Mouse (Mus musculus) left cerebral cortex, adult 9 months (tissue): ENCODE results near the gene Ripply3.

ENCODE experiments used
- DNase-seq, 2 experiments: peaks; one replicate each; pipeline ENCODE4 v3.0.0; 2022; ENCODE audit warnings: low spot score in 2 of 2

Gene Ripply3

GRCm38 (mm10) chr16:94327781-94328711 lies at the start of gene Ripply3:
Gene Ripply3, plus strand, starts transcription at chr16:94328420.
- no peak for DNase-seq

- no peak for DNase-seq
Measured at GRCm38 (mm10) chr16:94283972-94284371, 44.2 kb upstream of the Ripply3 start.

DNA sequence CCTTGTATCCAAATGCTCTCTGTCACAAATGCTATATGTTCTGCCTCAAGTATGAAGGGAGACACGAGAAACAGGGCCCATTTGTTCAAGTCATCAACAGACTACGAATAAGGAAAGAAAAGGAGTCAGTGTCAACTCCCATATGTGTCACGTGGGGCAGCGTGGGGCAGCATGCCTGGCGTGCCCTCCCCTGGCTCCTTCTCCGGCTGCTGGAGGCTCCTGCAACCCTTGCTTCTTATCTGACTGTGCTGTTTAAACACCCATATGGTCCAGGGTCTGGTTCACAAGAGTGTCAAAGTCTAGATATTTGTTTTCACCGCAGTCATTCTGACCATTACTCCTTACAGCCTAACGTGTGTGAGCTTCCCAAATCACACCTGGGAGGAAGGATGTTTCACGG lies 40.4 kb upstream of the Ripply3 start:
- DNase-seq, result no peak

DNA sequence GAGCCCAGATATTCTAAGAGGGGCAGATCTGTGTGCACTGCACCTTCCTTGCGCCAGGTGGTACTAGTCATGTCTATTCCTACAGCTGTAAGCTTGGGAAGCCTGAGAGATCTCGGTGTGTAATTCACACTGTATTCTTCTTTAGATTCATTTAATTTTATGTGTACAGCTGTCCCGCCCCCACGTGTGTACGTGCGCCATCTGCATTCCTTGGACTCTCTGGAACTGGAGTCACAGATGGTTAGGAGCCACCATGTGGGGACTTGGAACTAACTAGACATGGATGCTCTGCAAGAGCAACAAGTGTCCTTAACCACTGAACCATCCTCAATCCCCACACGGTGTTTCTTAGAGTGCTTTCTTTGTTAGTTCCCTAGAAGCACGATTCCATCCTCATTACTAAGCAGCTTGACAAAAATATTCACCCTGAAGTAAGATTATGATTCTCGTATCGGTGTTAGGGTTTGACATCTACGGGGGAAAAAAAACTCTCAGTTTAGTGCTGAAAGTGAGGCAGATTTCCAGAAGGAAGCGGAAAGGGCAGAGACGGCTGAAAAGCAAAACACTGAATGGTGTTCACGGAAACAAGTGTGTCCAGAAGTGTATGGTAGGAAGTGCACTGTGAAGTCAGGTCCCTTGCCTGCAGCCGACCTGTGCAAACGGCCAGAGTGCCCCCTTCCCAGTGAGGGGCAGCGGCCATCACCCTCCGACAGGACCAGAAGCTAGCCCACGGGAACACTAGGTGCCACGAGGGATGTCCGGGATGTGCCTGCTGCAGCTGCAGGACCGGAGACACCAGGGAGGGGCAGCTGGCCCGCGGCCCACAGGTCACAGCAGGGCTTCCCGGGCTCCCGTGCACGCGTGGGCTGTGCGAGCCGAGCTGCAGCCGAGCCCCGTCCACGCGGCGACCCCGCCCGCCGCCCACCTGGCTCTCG lies 38.8 kb upstream of the Ripply3 start:
- peak; percentile 67 to 95 for DNase-seq

DNA sequence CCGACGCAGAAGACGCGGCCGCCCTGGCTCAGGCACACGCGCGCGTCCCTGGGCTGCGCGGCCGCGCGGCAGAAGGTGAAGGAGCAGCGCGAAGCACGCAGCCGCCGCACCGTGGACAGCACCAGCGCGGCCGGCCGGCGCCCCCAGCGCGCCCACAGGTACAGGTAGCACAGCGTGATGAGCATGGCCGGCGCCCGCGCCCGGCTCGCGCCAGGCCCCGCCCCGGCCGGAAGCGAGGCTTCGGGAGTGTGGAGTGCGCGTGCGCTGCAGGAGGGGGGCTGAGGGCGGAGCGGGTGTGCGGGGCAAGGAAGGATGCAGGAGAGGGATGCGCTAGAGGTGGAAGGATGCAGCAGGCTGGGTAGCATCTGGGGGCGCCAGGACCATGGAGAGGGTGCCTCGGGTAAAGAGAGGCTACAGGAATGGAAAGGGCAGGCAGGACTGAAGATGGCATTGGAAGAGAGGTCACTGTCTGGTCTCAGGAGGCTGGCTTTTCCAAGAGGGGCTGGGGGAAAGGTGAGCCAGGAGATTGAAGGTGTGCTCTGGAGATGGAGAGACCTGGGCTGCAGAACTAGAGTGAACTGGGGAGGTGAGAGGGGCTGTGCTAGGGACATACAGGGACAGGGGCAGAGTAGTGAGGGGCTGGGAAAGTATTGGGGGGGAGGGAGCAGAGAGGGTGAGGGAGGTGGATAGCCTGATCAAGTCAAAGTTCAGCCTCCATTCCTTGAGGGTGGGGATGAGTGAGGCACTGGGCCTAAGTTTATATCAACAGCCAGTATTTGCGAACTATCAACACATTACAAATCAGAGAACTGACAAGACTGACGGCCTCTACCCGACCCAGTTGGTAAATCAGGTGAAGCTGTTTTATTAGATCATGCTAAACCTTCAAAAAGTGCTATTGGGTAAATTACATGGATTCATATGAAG lies 37.9 kb upstream of the Ripply3 start:
- peak in 1 of 2 experiments; percentile 58 for DNase-seq

DNA sequence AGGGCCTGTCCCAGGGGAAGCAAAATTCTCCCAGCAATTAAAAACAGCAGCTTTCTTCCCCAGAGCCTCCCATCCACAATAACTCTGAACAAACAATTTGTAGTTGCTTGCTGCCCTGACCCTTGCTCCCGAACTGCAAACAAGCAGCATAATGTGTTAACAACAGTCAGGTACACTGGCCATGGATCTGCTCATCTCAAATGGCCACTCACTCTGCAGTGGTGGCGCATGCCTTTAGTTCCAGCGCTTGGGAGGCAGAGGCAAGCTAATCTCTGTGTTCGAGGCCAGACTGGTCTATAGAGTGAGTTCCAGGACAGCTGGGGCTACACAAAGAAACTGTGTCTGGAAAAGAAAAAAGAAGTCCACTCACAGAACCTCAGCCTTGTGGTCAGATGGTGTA lies 37.1 kb upstream of the Ripply3 start:
- DNase-seq, result no peak

GRCm38 (mm10) chr16:94298081-94298480 lies 30.1 kb upstream of the Ripply3 start:
- no peak for DNase-seq

- DNase-seq, result no peak
Measured at GRCm38 (mm10) chr16:94299210-94299609, 29.0 kb upstream of the Ripply3 start.

DNA sequence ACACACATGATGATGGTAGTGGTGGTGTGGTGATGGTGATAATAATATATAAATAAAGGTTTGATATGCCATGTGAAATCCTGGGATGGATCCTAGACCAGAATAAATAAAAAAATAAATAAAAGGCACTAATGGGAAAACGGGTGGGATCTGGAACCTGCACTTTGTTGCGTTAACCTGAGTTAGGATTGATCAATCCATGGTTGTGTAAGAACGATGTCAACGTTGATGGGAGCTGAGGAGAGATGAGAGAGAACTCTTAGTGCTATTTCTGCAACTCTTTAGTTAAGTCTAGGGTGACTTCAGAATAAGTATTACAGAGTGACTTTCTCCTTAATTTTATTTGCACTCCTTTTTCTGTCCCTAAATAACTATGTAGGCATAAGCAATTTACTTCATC lies 27.0 kb upstream of the Ripply3 start:
- no peak for DNase-seq

DNA sequence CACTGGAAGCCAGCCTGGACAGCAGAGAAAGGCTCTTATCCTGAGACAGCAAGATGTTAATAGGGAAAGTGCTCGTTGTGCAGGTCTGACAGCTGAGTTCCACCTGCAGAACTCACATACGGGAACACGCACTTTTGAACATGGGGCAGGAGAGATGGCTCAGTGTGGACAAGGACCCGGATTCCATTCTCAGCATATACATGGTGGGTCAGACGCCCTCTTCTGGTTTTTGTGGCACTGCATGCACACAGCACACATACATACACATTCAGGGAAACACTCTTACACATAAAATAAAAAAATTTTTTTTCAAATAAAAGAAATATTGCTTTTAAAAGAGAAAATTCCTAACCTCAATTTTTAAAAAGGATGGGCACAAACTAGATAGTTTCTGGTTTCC lies 26.5 kb upstream of the Ripply3 start:
- DNase-seq, result no peak

- peak in 1 of 2 experiments; percentile 70 for DNase-seq
Measured at GRCm38 (mm10) chr16:94302274-94303202, 25.7 kb upstream of the Ripply3 start.

GRCm38 (mm10) chr16:94303203-94303535 lies 25.1 kb upstream of the Ripply3 start:
- no peak for DNase-seq

DNA sequence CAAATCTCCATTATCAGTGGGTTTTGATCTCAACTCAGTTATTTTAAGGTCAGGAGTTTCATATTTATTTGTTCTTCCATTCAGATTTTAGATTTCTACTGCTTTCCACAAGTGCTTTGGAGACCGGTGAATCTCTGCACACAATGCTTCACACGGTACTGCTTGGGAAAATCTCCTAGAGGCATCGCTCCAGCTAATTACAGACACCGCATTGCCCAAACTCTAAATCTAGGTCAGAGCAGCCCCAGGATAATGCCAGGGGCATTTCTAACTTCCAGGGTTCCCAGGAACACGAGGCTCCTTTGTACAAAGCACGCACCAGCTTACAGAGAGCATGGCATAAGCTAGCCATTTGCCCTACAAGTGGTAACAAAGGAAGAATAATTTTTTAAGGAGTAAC lies 20.7 kb upstream of the Ripply3 start:
- peak in 1 of 2 experiments; percentile 26 for DNase-seq

- no peak for DNase-seq
Measured at GRCm38 (mm10) chr16:94307942-94308341, 20.3 kb upstream of the Ripply3 start.

- DNase-seq, result no peak
Measured at GRCm38 (mm10) chr16:94309025-94309424, 19.2 kb upstream of the Ripply3 start.

DNA sequence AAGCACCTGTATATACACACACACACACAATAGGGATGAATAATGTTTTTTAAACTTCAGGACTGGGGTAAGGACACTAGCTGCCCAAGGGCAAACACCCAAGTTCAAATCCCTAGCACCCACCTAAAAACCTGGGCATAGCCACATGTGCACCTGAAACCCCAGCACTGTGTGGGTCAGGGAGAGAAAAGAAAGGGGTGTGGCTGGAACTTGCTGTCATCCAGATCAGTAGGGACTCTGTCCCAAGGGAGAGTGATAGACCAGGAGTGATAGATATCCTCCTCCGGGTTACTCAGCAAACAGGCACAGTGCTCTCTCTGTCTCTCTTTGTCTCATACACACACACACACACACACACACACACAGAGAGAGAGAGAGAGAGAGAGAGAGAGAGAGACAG lies 16.8 kb upstream of the Ripply3 start:
- DNase-seq, result no peak

GRCm38 (mm10) chr16:94311931-94312330 lies 16.3 kb upstream of the Ripply3 start:
- no peak for DNase-seq

- DNase-seq, result peak; percentile 80 to 87
Measured at GRCm38 (mm10) chr16:94312663-94313228, 15.5 kb upstream of the Ripply3 start.

GRCm38 (mm10) chr16:94313229-94314030 lies 14.8 kb upstream of the Ripply3 start, which contains the start of gene Hlcs:
Gene Hlcs, minus strand, starts transcription at chr16:94313571.
- peak; percentile 90 to 96 for DNase-seq
